Mouse (Mus musculus): Measurements from ENCODE around the gene Ccr7.

Ccr7 gene

GRCm38 (mm10) chr11:99153767-99154753 lies 817 bp downstream of the Ccr7 start:
- no peak for DNase-seq (ENCODE audit: low spot score)

- no peak for DNase-seq (ENCODE audit: low spot score)
Measured at GRCm38 (mm10) chr11:99152323-99153144, 2.3 kb downstream of the Ccr7 start.

GRCm38 (mm10) chr11:99151333-99151930 lies 3.4 kb downstream of the Ccr7 start:
- no peak for DNase-seq (ENCODE audit: low spot score)

- DNase-seq (ENCODE audit: low spot score) = no peak
Measured at GRCm38 (mm10) chr11:99150889-99151288, 4.0 kb downstream of the Ccr7 start.

DNA sequence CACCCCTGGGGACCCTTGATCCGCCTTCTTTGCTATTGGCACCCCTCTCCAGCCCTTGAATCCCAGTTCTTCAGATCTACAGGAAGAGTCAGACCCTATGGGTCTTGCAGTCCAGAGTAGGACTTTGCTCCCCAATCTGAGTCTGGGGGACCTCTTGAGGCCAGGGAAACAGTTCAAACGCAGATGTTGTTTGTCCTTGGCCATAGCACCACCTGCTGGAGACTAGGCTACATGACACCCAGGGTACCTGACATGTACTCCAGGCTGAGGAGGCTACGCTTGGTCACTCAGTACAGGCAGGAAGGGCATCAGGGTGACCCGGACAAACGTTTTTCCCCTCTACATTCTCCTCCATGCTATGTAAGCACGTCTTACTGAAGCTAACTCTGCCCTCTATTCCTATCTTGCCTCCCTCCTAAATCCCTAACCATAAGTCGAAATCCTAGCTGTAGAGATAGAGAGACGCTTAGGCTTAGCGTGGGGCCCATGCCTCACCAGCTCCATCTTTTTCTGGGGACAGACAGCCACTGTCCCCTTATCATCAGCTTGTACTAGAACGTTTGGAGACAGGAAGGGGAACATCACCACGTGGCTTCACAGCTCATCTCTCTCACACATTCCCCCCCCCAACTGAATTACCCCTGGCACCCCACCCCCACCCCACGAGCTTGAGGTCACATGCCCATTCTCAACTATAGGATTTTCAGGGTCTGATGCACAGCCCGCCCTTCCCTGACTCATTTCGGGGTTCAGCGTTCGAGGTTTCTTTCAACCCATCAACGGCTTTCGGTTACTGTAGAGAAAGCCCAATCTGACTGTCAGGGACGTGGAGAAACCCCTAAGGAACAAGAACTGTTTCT lies 4.7 kb downstream of the Ccr7 start:
- peak; percentile 81 for DNase-seq (ENCODE audit: low spot score)

DNA sequence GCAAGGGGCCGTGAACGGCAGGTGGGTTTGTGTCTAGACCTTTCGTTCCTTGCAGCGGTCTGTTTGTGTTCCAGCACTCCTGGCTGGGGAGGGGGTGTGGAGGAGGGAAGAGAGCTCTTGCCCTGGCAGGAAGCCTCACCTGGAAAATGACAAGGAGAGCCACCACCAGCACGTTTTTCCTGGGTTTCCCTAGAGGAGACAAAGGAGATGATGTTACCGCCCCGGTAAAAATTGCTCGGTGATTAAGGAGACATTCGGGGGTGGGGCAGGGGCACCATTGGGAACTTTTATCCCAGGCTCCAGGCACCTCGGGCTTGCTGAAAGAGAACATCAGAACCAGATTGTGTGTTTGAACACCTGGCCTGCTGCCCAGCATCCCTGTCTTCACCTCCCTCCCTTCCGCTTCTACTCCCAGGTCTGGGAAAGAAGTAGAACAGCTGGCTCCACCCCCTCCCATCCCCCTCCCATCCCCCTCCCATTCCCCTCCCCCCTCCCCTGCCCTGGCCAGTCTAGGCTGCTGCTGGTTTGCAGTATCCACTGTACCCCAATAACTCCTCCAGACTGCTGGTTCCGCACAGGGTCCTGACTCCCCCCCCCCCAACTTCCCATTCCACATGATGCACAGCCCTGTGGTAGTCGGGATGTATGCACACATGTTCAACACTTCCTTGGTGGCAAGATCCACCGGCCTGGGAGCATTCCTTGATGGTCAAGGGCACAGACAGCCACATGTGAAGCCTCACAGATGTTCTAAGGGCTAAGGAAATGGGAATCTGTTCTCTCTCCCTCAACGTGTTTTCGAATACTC lies 5.8 kb downstream of the Ccr7 start:
- DNase-seq (ENCODE audit: low spot score) = no peak

DNA sequence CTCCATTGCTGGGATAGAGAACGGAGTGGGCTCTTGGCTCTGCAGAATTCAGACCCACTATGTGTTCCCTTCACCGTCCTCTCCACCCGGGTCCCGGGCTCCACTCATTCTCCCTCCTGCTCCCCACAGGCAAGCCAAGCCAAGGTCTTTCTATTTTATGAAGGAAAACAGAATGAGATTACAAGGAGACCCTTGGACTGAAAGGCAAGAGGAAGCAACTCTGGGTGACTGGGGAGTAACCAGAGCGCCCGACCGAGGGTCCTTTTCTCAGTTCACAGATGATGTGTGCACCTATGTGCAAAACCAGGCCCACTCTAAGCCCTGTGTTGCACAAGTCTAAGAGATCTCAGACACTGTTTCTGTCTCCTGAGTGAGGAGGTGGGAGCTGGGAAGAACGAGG lies 6.5 kb downstream of the Ccr7 start:
- no peak for DNase-seq (ENCODE audit: low spot score)

GRCm38 (mm10) chr11:99147920-99148289 lies 7.0 kb downstream of the Ccr7 start:
- no peak for DNase-seq (ENCODE audit: low spot score)

DNA sequence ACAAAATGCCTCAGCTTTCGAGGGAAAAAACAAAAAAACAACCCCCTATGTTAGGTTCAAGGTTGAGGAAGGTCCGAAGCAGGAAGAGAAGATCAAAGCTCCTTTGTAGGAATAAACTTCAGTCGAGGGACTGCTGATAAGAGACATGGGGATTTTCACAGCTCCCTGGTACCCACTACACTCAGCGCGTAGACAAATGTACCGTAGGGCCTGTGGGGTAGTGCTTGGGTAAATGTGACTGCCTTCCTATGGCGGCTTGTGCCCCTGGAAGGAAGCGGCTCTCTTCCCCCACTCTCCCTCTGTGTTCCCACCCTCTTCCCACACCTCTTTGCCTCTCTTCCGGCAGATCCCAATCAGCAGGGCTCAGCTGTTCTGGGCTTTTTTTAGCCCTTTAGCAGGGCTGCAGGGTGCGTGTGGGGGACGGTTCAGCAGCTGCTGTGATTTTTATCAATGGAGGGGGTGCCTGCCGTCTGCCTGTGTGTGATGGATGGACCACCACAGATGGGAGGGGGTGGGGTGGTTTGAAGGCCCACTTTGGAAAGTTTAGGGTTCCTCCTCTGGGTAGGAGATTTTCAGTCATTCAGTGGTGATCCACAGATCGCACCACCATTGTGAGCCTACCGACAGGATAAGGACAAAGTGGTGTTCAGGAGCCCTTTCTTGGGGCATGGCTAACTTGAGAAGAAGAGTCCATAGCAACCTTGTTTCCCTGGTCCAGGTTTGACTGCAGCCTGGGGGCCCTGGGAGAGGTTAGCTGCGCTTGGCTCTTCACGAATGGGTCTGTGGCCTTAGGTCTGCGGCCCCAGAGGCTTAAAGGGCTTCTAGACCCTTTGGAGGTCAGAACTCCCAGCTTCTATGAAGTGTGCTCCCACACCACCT lies 7.6 kb downstream of the Ccr7 start:
- DNase-seq (ENCODE audit: low spot score) = no peak

DNA sequence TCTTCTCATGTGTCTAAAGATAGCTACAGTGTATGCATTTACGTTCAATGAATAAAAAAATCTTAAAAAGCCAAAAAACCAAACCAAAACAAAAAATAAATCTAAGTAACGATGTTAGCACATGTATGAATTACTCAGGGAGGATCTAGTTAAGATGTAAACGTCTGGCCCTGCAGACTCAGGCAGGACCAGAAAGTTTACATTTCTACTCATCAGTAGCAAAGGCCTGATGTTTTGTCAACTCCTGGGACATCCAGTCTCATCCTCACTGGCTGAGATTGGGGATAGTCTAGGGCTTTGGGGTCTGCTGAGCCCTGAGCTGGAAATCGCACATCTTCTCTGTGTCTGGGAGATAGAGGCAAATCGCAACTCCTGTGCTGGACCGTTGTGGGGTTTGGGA lies 8.3 kb downstream of the Ccr7 start:
- DNase-seq (ENCODE audit: low spot score) = no peak

DNA sequence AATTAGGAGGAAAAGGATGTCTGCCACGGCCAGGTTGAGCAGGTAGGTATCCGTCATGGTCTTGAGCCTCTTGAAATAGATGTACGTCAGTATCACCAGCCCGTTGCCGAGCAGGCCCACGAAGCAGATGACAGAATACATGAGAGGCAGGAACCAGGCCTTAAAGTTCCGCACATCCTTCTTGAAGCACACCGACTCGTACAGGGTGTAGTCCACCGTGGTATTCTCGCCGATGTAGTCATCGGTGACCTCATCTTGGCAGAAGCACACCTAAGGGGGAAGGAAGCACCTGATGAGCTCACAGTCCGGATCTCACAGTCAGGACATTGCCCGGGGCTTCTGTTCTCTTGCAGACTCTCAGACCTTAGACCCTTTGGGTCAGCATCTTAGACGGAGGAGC lies 9.1 kb downstream of the Ccr7 start:
- DNase-seq (ENCODE audit: low spot score) = no peak

DNA sequence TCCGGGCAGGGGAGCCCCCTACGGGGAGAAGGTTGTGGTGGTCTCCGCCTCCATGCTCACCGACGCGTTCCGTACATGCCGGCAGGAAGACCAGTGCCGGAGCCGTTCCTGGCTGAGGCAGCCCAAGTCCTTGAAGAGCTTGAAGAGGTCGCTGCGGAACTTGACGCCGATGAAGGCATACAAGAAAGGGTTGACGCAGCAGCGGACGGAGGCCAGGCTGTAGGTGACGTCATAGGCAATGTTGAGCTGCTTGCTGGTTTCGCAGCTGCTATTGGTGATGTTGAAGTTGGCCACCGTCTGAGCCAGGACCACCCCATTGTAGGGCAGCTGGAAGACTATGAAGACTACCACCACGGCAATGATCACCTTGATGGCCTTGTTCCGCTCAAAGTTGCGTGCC lies 9.9 kb downstream of the Ccr7 start:
- no peak for DNase-seq (ENCODE audit: low spot score)

DNA sequence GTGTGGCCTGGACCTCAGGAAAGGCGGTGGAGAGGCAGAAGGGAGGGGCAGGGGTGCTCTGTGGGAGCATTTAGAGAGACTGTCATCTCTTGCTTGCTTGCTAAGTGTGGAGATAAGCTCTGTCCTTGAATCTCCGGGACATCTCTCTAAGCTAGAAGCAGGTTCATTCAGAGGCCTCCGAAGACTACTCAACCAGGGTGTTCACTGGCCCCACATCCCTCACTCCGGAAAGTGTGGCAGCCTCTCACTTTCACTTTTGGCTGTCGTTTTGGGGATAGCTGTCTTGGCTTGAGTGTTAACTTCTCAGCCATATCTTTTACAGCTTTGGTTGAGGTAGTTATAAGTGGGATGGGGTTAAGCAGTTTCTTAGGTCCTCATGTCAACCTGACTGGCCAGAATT lies 10.4 kb downstream of the Ccr7 start:
- no peak for DNase-seq (ENCODE audit: low spot score)

GRCm38 (mm10) chr11:99143123-99144082 lies 11.5 kb downstream of the Ccr7 start:
- DNase-seq (ENCODE audit: low spot score) = no peak

GRCm38 (mm10) chr11:99142493-99143095 lies 12.3 kb downstream of the Ccr7 start:
- DNase-seq (ENCODE audit: low spot score) = no peak

GRCm38 (mm10) chr11:99142046-99142445 lies 12.8 kb downstream of the Ccr7 start:
- DNase-seq (ENCODE audit: low spot score) = no peak

GRCm38 (mm10) chr11:99141600-99141999 lies 13.3 kb downstream of the Ccr7 start:
- peak; percentile 89 for DNase-seq (ENCODE audit: low spot score)

GRCm38 (mm10) chr11:99138976-99139375 lies 15.9 kb downstream of the Ccr7 start:
- no peak for DNase-seq (ENCODE audit: low spot score)

Data from adipocyte (in vitro differentiated cells).